Mouse (Mus musculus) olfactory bulb, adult 2 months (tissue): ENCODE data around the gene Plcb3.

Experiments
- CTCF ChIP-seq: fragments of 200-500 bp; IDR thresholded peaks from 2 replicates; pipeline ENCODE4 v1.5.1; 2012; ENCODE audit warnings: low read depth, mild to moderate bottlenecking, low read length, moderate library complexity; ENCODE audit not compliant: insufficient read depth
- POLR2A ChIP-seq: fragments of 200-500 bp; IDR thresholded peaks from 2 replicates; pipeline ENCODE4 v1.6.1; 2012; ENCODE audit warnings: mild to moderate bottlenecking, low read depth, low read length, moderate library complexity; ENCODE audit not compliant: insufficient read depth

DNA sequence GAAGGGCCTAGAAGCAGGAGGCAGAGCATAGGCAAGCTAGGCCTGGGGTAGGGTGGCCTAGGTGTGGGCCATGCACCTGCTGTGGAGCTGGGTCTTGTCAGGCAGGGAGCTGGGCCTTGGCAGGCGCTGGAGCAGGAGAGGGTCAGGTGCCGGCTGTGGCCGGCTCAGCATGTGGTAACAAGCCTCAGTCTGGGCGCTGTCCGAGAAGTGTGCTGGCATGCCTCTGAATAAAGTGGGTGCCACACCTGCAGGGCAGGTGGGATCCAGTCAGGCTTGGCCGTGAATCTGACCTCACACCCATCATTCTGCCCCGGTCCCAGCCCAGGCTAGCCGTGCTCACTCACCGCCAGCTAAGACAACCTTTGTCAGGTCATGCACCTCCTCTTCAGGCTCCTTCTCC, 37.7 kb upstream of the Plcb3 start:
- TF ChIP-seq CTCF (no peak), POLR2A (no peak)
